Mouse (Mus musculus): ENCODE data around the gene Lat2.
A peak's percentile ranks its signal among the peaks of the same experiment; 100 is the strongest.
"Not testable (repeated sequence)": the region's sequence is repeated elsewhere in the genome, so short reads cannot be mapped to it uniquely, and the experiment has no call there.

The Lat2 gene

GRCm38 (mm10) chr5:134614802-134615201, at the start of gene Lat2:
Lat2 (minus strand) TSS chr5:134615025.
- DNase-seq (ENCODE audit: low spot score in 2 of 2): no peak

DNA sequence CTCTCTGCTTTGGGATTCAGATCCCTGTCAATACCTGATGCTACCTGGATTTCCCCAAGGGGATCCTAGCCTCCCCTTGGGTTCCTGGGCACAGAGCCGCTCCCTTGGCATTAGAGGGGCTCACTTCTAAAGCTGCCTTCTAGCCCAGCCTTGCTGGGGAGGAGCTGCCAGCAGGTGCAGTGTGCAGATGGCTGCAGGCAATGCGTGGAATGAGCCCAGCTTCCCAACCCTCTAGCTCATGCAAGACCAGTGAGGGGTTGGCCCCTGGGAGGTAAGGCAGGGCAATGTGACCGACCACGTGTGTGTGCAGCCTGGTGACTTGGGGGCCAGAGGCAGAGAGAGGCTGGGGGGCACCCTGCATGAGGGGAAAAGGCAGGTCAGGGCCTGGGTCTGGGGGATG, 41.9 kb upstream of the Lat2 start:
- no peak for DNase-seq (ENCODE audit: low spot score in 2 of 2)

- DNase-seq (ENCODE audit: low spot score in 2 of 2): no peak
Measured at GRCm38 (mm10) chr5:134652015-134652414, 37.2 kb upstream of the Lat2 start.

DNA sequence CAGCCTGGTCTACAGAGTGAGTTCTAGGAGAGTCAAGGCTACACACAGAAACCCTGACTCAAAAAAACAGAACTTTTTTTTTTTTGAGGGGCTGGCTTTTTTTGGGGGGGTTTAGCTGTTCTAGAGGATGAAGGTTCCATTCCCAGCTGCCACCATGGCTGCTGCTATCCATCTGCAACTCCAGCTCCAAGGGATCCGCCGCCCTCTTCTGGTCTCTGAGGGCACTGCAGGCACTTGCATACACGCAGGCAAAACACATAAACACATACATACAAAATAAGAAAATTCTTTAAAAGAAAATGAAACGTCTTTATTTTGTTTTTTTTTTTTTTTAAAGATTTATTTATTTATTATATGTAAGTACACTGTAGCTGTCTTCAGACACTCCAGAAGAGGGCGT, 36.1 kb upstream of the Lat2 start:
- DNase-seq (ENCODE audit: low spot score in 2 of 2): peak in 1 of 2 experiments; percentile 42

GRCm38 (mm10) chr5:134648976-134649375, 34.2 kb upstream of the Lat2 start:
- not testable (repeated sequence) for DNase-seq (ENCODE audit: low spot score in 2 of 2)

DNA sequence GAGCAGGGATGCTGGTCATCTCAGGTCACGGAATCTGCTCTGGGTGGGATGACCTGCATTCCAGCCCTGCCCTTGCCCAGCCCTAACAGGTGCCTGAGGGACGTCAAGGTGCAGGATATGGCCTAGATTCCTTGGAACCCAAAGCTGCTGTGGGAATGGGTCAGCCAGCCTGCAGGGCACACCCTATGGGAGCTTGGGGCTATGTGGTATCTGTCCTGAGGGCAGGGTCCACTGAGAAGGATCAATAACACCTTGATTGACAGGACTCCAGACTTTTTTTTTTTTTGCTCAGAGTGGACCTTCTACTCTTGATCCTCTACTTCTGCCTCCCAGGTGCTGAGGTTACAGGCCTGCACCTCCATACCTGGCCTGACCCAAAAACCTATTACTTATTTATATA, 32.6 kb upstream of the Lat2 start:
- no peak for DNase-seq (ENCODE audit: low spot score in 2 of 2)

GRCm38 (mm10) chr5:134646461-134646860, 31.6 kb upstream of the Lat2 start:
- no peak for DNase-seq (ENCODE audit: low spot score in 2 of 2)

DNA sequence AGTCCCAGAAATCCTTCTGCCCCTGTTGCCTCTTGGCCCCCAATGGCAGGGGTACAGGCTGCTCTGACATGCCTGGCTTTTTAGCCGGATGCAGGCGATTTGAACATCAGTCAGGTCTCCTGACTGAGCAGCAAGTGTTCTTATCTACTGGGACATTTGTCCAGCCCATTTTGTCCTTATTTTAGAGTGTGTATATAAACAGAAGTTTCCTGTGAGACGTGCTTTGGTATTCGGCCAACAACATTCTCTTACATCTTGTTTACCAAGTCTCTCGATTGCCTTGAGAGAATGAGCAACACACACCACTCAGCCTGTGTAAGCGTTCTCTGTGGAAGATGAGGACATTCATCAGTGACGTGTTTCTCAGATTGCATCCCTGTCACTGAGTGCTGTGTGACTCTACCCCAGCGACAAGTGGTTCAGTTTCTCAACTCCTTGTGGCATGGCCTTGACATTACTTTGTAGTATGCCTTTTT, 29.9 kb upstream of the Lat2 start:
- no peak for DNase-seq (ENCODE audit: low spot score in 2 of 2)

DNA sequence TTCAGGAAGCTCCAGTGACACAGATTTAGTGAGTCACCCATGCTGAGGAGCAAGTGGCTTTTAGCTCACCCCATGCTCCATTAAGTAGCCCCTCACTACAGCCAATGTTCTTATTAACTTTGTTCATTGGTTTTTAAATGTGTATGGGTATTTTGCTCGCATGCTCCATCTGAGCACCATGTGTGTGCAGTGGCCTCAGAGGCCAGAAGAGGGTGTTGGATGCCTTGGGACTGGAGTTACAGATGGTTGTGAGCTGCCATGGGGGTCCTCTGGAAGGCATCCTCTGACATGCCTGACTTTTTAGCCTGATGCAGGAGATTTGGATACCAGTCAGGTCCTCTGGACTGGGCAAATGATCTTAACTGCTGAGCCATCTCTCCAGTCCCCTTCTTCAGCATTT, 29.3 kb upstream of the Lat2 start:
- DNase-seq (ENCODE audit: low spot score in 2 of 2): no peak

DNA sequence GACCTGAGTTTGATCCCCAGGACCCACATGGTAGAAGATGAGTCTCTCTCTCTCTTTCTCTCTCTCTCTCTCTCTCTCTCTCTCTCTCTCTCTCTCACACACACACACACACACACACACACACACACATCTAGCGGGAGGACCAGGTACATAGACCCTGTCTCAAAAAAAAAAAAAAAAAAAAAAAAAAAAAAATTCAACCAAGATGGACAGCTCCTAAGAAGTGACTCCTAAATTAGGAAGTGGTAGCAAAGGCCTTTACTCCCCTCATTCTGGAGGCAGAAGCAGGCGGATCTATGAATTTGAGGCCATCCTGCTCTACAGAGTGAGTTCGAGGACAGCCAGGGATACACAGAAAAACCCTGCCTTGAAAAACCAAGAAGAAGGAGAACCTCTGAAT, 25.5 kb upstream of the Lat2 start:
- DNase-seq (ENCODE audit: low spot score in 2 of 2): no peak

- peak; percentile 96 to 97 for DNase-seq (ENCODE audit: low spot score in 2 of 2)
Measured at GRCm38 (mm10) chr5:134639269-134639682, 24.5 kb upstream of the Lat2 start, which contains the start of gene Eif4h. Eif4h (minus strand) TSS chr5:134639490.

GRCm38 (mm10) chr5:134638461-134639268, 23.8 kb upstream of the Lat2 start:
- DNase-seq (ENCODE audit: low spot score in 2 of 2): peak in 1 of 2 experiments; percentile 17

DNA sequence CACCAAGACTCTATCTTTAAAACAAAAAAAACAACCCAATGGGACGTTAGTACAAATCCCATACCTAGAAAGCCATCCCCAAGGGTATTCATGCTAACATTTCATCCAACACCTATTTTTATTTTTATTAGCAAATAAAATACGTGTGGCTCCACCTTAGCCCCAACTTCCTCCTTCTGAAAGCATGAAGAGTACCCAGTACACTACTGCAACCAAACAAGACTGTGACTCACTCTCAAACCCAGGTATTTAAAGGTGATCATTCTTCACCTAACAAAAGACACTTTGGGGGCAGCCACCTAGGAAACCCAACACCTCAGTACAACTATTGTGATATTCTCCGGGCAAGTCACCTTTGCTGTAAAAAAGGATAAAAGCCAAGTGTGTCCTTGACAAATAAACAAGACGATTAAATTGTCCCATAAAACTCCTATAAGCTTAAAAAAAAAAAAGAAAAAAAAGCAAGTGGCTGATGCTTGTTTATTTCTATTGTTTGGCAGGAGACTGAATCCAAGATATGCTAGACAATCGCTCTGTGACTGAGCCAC, 23.1 kb upstream of the Lat2 start:
- DNase-seq (ENCODE audit: low spot score in 2 of 2): no peak

DNA sequence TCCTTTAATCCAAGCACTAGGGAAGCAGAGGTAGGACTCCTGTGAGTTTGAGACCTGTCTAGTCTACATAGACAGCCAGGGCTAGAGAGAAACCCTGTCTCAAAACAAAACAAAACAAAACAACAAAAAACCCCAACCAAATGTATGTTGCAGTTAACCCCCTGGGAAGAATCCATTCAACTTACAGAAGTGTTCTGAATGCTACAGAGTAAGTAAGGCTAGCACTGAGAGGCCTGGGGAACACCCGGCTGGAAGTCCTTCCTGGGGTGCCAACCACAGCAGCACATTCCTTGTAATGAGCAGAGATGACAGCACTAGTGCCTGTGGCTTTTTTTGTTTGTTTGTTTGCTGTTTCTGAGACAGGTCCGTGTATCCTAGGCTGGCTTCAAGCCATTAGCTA, 18.0 kb upstream of the Lat2 start:
- DNase-seq (ENCODE audit: low spot score in 2 of 2): no peak

GRCm38 (mm10) chr5:134630835-134631234, 16.0 kb upstream of the Lat2 start:
- DNase-seq (ENCODE audit: low spot score in 2 of 2): no peak

- DNase-seq (ENCODE audit: low spot score in 2 of 2): no peak
Measured at GRCm38 (mm10) chr5:134629508-134629907, 14.7 kb upstream of the Lat2 start.

- no peak for DNase-seq (ENCODE audit: low spot score in 2 of 2)
Measured at GRCm38 (mm10) chr5:134622069-134622468, 7.2 kb upstream of the Lat2 start.

GRCm38 (mm10) chr5:134621099-134621640, 6.3 kb upstream of the Lat2 start:
- DNase-seq (ENCODE audit: low spot score in 2 of 2): no peak

DNA sequence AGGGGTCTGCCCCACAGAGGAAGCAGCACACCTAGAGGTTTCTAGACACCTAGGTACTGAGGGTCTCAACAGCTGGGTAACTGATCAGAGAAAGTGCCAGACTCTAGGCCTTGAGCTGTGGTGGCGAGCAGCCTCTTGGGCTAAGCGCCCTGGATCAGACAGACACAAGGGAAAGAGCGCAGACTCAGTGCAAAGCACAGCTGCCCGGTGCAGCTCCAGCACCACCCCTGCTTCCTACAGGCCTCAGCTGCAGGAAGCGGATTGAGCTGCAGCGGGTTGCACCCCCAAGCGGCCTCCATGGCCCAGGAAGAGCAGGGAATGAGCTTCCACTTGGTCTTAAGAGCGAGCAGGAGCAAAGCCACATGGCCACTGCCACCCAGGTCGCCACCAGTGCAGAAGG, 5.6 kb upstream of the Lat2 start:
- DNase-seq (ENCODE audit: low spot score in 2 of 2): no peak

DNA sequence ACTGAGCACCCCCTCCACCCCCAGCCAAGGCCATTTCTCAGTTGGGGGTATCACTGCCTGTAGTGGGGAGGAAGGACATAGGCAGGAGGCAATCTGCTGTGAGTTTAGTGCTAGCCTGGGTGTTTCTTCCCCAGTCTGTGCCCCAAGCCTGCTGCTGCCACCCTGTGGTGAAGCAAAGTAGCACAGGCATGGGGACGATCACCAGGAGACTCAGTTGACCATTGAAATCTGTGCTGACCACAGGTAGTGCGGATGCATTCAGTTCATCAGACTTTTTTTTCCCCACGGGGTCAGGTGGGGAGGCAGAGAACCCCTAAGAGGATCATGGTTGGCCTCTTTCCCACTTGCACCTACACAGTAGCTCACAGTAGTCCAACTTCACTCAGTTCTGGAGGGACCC, 2.2 kb upstream of the Lat2 start:
- DNase-seq (ENCODE audit: low spot score in 2 of 2): peak; percentile 70 to 72

- no peak for DNase-seq (ENCODE audit: low spot score in 2 of 2)
Measured at GRCm38 (mm10) chr5:134615780-134616179, 955 bp upstream of the Lat2 start.

GRCm38 (mm10) chr5:134615380-134615779, 555 bp upstream of the Lat2 start:
- DNase-seq (ENCODE audit: low spot score in 2 of 2): no peak

- no peak for DNase-seq (ENCODE audit: low spot score in 2 of 2)
Measured at GRCm38 (mm10) chr5:134614296-134614695, 529 bp downstream of the Lat2 start.
